Mouse (Mus musculus) myocyte (in vitro differentiated cells): ENCODE measurements around the gene Adam11. TPM values are rescaled to one million over a fixed set of nuclear protein-coding genes. Genes with fewer than 3 reads are reported as not detected.

Source experiments
- H3K27me3 ChIP-seq: one replicate; pipeline ENCODE4 v1.6.1; 2011; ENCODE audit not compliant: control insufficient read depth, insufficient read depth, insufficient read length
- H3K36me3 ChIP-seq: one replicate; pipeline ENCODE4 v1.6.1; 2011; ENCODE audit not compliant: control insufficient read depth, insufficient read depth
- H3K4me2 ChIP-seq: one replicate; pipeline ENCODE4 v1.6.1; 2011; ENCODE audit warnings: low read depth, control low read depth
- H3K4me3 ChIP-seq: one replicate; pipeline ENCODE4 v1.5.1; 2011; ENCODE audit warnings: mild to moderate bottlenecking, control low read depth, moderate library complexity
- H3K79me2 ChIP-seq: one replicate; pipeline ENCODE4 v1.6.1; 2011; ENCODE audit not compliant: control insufficient read depth, insufficient read depth
- H3ac ChIP-seq: one replicate; pipeline ENCODE4 v1.6.1; 2011; ENCODE audit not compliant: control insufficient read depth, insufficient read length
- CEBPB ChIP-seq: IDR thresholded peaks from 2 replicates; pipeline ENCODE4 v1.6.1; 2011; ENCODE audit warnings: mild to moderate bottlenecking, moderate library complexity; ENCODE audit not compliant: poor library complexity, insufficient read depth, severe bottlenecking
- E2F4 ChIP-seq: IDR thresholded peaks from one replicate; pipeline ENCODE4 v1.6.1; 2011; ENCODE audit warnings: mild to moderate bottlenecking, control low read depth, moderate library complexity; ENCODE audit not compliant: insufficient read depth
- MAX ChIP-seq: IDR thresholded peaks from one replicate; pipeline ENCODE4 v1.6.1; 2011; ENCODE audit warnings: low read depth, mild to moderate bottlenecking, control low read depth
- MYOD1 ChIP-seq, 3 experiments: IDR thresholded peaks; one replicate each; pipeline ENCODE4 v1.6.1; 2011; ENCODE audit warnings: control low read depth in 2 of 3, low read depth in 2 of 3, mild to moderate bottlenecking in 2 of 3, moderate library complexity in 1 of 3; ENCODE audit not compliant: insufficient read length in 2 of 3, control insufficient read depth in 1 of 3
- MYOG ChIP-seq, 3 experiments: IDR thresholded peaks; one replicate each; pipeline ENCODE4 v1.6.1; 2011; ENCODE audit warnings: control low read depth in 2 of 3, low read depth in 2 of 3, mild to moderate bottlenecking in 2 of 3; ENCODE audit not compliant: insufficient read length in 2 of 3, control insufficient read depth in 1 of 3, insufficient read depth in 1 of 3
- POLR2A ChIP-seq: IDR thresholded peaks from one replicate; pipeline ENCODE4 v1.6.1; 2011; ENCODE audit warnings: low read depth, mild to moderate bottlenecking, control low read depth, moderate library complexity; ENCODE audit not compliant: insufficient read length
- POLR2AphosphoS2 ChIP-seq: IDR thresholded peaks from one replicate; pipeline ENCODE4 v1.6.1; 2011; ENCODE audit warnings: low read depth, control low read depth; ENCODE audit not compliant: insufficient read length
- REST ChIP-seq: IDR thresholded peaks from one replicate; pipeline ENCODE4 v1.6.1; 2011; ENCODE audit warnings: mild to moderate bottlenecking, control low read depth, moderate library complexity; ENCODE audit not compliant: insufficient read depth, insufficient read length
- SRF ChIP-seq: IDR thresholded peaks from one replicate; pipeline ENCODE4 v1.6.1; 2011; ENCODE audit warnings: low read depth; ENCODE audit not compliant: control insufficient read depth, insufficient read length
- TCF12 ChIP-seq: IDR thresholded peaks from one replicate; pipeline ENCODE4 v1.6.1; 2011; ENCODE audit warnings: mild to moderate bottlenecking, control low read depth; ENCODE audit not compliant: poor library complexity, insufficient read depth, severe bottlenecking
- TCF3 ChIP-seq: IDR thresholded peaks from one replicate; pipeline ENCODE4 v1.6.1; 2011; ENCODE audit warnings: low read depth, control low read depth; ENCODE audit not compliant: insufficient read length
- USF1 ChIP-seq: IDR thresholded peaks from one replicate; pipeline ENCODE4 v1.6.1; 2011; ENCODE audit warnings: low read depth, mild to moderate bottlenecking, control low read depth, moderate library complexity
- polyA plus RNA-seq: library from polyadenylated mRNA; unstranded; fragments of >200 nt; fragmentation: generic; extraction: Trizol; gene quantifications from one replicate; pipeline ENCODE4 v1.2.1, GENCODE M21; 2012; ENCODE audit warnings: missing spikeins

Gene Adam11
- polyA plus RNA-seq, 1 experiment: 0.19 TPM

GRCm38 (mm10) chr11:102818121-102819020 lies 57.1 kb downstream of the Adam11 start:
- TF ChIP-seq REST (no peak), TCF3 (no peak), MYOD1 (IDR thresholded peaks at IDR 0.05; ENCODE audit: control insufficient read depth in 1 of 3, insufficient read length in 2 of 3, low read depth in 2 of 3) (no peak), CEBPB (no peak), E2F4 (no peak), MYOG (IDR thresholded peaks at IDR 0.05; ENCODE audit: control insufficient read depth in 1 of 3, insufficient read depth in 1 of 3, insufficient read length in 2 of 3, low read depth in 2 of 3) (no peak), USF1 (no peak), TCF12 (no peak)
- Histone ChIP-seq H3K4me2 (peak overlapping the region; percentile 86), H3ac (peak overlapping the region; percentile 50), H3K36me3 (no peaks in the 10 kb centered on the region), H3K79me2 (peaks cover 47% of the 10 kb centered on the region), H3K27me3 (peaks cover 11% of the 10 kb centered on the region), H3K4me3 (peak overlapping the region; percentile 41)

GRCm38 (mm10) chr11:102819021-102819782 lies 58.0 kb downstream of the Adam11 start, which contains the start of gene Gjc1:
TSS of gene Gjc1 (minus strand) at chr11:102819700.
- Histone ChIP-seq H3K4me3 (peak within 1 kb of the TSS; percentile 41), H3K27me3 (peaks cover 11% of the 10 kb centered on the region), H3K4me2 (peak within 1 kb of the TSS; percentile 91), H3ac (peak within 1 kb of the TSS; percentile 50), H3K79me2 (peaks cover 38% of the 10 kb centered on the region), H3K36me3 (no peaks in the 10 kb centered on the region)
- TF ChIP-seq MAX (no peak), MYOG (IDR thresholded peaks at IDR 0.05; ENCODE audit: control insufficient read depth in 1 of 3, insufficient read depth in 1 of 3, insufficient read length in 2 of 3, low read depth in 2 of 3) (no peak), TCF12 (no peak), POLR2A (peak; percentile 64), REST (no peak), MYOD1 (IDR thresholded peaks at IDR 0.05; ENCODE audit: control insufficient read depth in 1 of 3, insufficient read length in 2 of 3, low read depth in 2 of 3) (peak in 1 of 3 experiments; percentile 7), POLR2AphosphoS2 (peak; percentile 33)

- H3K27me3 ChIP-seq: peaks cover 11% of the 10 kb centered on the region
- H3K79me2 ChIP-seq: peaks cover 31% of the 10 kb centered on the region
- TF ChIP-seq MAX: no peak
- TF ChIP-seq SRF: no peak
- no peak for TF ChIP-seq MYOG (IDR thresholded peaks at IDR 0.05; ENCODE audit: control insufficient read depth in 1 of 3, insufficient read depth in 1 of 3, insufficient read length in 2 of 3, low read depth in 2 of 3)
- TF ChIP-seq TCF12: no peak
- TF ChIP-seq CEBPB: no peak
- TF ChIP-seq REST: no peak
- TF ChIP-seq TCF3: no peak
- no peak for TF ChIP-seq USF1
- TF ChIP-seq POLR2AphosphoS2: no peak
- TF ChIP-seq POLR2A: no peak
- peak overlapping the region; percentile 91 for H3K4me2 ChIP-seq
- H3ac ChIP-seq: no peak overlapping the region
- H3K4me3 ChIP-seq: peak overlapping the region; percentile 41
- H3K36me3 ChIP-seq: no peaks in the 10 kb centered on the region
Observed at GRCm38 (mm10) chr11:102819783-102820385, 58.6 kb downstream of the Adam11 start.

GRCm38 (mm10) chr11:102820432-102820831 lies 59.2 kb downstream of the Adam11 start:
- peaks cover 12% of the 10 kb centered on the region for H3K27me3 ChIP-seq
- no peaks in the 10 kb centered on the region for H3K36me3 ChIP-seq
- no peak overlapping the region for H3K4me3 ChIP-seq
- no peak overlapping the region for H3ac ChIP-seq
- no peak for TF ChIP-seq SRF
- no peak for TF ChIP-seq TCF3
- TF ChIP-seq TCF12: no peak
- TF ChIP-seq POLR2AphosphoS2: no peak
- no peak for TF ChIP-seq MAX
- no peak for TF ChIP-seq MYOD1 (IDR thresholded peaks at IDR 0.05; ENCODE audit: control insufficient read depth in 1 of 3, insufficient read length in 2 of 3, low read depth in 2 of 3)
- TF ChIP-seq REST: no peak
- H3K4me2 ChIP-seq: no peak overlapping the region
- H3K79me2 ChIP-seq: peaks cover 26% of the 10 kb centered on the region

GRCm38 (mm10) chr11:102821231-102821630 lies 60.0 kb downstream of the Adam11 start:
- Histone ChIP-seq H3ac (no peak overlapping the region), H3K36me3 (no peaks in the 10 kb centered on the region), H3K79me2 (peaks cover 18% of the 10 kb centered on the region), H3K4me3 (no peak overlapping the region), H3K27me3 (peaks cover 16% of the 10 kb centered on the region), H3K4me2 (no peak overlapping the region)
- no peak for TF ChIP-seq TCF12
- TF ChIP-seq POLR2AphosphoS2: no peak
- TF ChIP-seq MYOG (IDR thresholded peaks at IDR 0.05; ENCODE audit: control insufficient read depth in 1 of 3, insufficient read depth in 1 of 3, insufficient read length in 2 of 3, low read depth in 2 of 3): no peak
- TF ChIP-seq USF1: no peak
- TF ChIP-seq TCF3: no peak
- no peak for TF ChIP-seq SRF
